Mouse (Mus musculus): ENCODE measurements at regions not wholly inside any gene's neighbourhood (a gene's known extent, or its start where the extent isn't known, plus 50 kb on each side); places are given as distances from the start of the nearest gene placed in this dataset.
A peak's percentile ranks its signal among the peaks of the same experiment; 100 is the strongest.
"Not testable (repeated sequence)": the region's sequence is repeated elsewhere in the genome, so short reads cannot be mapped to it uniquely, and the experiment has no call there.

- not testable (repeated sequence) for H3ac ChIP-seq (ENCODE audit: control insufficient read depth, insufficient read length); H3K79me2 ChIP-seq (ENCODE audit: control insufficient read depth, insufficient read depth); H3K36me3 ChIP-seq (ENCODE audit: control insufficient read depth, insufficient read depth); H3K27me3 ChIP-seq (ENCODE audit: control insufficient read depth, insufficient read depth, insufficient read length)
- H3K4me2 ChIP-seq (ENCODE audit: low read depth): peak overlapping the region; percentile 79
- H3K4me3 ChIP-seq: peak overlapping the region; percentile 21
Measured at GRCm38 (mm10) chr10:81996742-81997536, 51.0 kb upstream of the Zfp873 start.

Measured in myocyte (in vitro differentiated cells).